Mouse (Mus musculus): ENCODE measurements at regions not wholly inside any gene's neighbourhood (a gene's known extent, or its start where the extent isn't known, plus 50 kb on each side); places are given as distances from the start of the nearest gene placed in this dataset.

- no peak for DNase-seq
Measured at GRCm38 (mm10) chr11:89145281-89145945, 71.8 kb downstream of the Gm525 start.

- DNase-seq = no peak
Measured at GRCm38 (mm10) chr11:89142527-89143154, 69.0 kb downstream of the Gm525 start.

Measured in lung, postnatal 4 days (tissue).